Mouse (Mus musculus) ES-Bruce4 (cell line): ENCODE data around the gene Stoml3.

Experiments
- CTCF ChIP-seq: IDR thresholded peaks from one replicate; pipeline ENCODE4 v1.8.1; 2011; ENCODE audit warnings: low read depth, low read length
- EP300 ChIP-seq: IDR thresholded peaks from 2 replicates; pipeline ENCODE4 v1.6.1; 2011; ENCODE audit warnings: low read depth, low read length; ENCODE audit not compliant: insufficient read depth
- POLR2A ChIP-seq: IDR thresholded peaks from one replicate; pipeline ENCODE4 v1.8.1; 2011; ENCODE audit warnings: low read length; ENCODE audit not compliant: insufficient read depth

DNA sequence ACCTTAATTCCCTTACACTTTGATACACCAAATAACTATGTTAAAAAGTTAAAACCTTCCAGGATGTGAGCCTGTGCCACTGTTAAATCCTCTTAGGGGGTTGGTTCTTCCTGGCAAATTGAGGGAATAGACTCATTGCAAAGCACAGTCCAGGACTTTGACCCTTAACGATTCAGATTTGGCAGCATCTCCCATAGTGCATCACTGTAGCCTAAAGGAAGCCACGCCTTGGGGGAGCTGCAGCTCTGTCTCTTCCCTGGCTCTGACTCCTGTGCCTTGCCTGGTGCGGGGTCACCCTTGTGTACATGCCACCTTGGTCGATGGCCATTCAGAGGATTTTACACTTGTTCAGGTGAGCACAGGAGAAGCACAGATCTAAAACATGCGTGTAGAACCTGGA lies 18.8 kb upstream of the Stoml3 start:
- TF ChIP-seq CTCF, result no peak
- no peak for TF ChIP-seq POLR2A
- no peak for TF ChIP-seq EP300
